Mouse (Mus musculus): ENCODE data around the gene Abi2. TPM values are rescaled to one million over a fixed set of nuclear protein-coding genes. Genes with fewer than 3 reads are reported as not detected.
A peak's percentile ranks its signal among the peaks of the same experiment; 100 is the strongest.
"Not testable (repeated sequence)": the region's sequence is repeated elsewhere in the genome, so short reads cannot be mapped to it uniquely, and the experiment has no call there.

Abi2 gene
- total and polyA plus RNA-seq, 3 experiments = 15.0 to 75.2 (median 16.0) TPM

DNA sequence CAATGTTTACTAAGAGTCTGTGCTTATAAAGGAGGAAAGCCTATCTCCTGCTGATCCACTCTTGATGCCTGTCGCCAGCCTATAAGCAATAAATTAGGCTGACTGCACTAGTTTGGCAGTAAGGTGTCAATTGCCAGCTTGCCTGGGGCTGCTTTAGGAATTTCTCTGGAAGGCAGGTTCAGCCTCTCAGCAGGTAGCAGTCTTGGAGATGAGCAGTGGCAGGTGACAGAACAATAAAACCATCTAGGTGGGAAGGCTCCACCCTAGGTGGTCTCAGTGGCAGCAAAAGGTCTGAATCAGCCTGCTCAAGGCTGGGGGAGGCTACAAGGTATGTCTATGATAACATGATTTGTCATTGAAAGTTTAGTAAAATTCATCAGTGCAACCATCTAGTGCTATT, 23.1 kb downstream of the Abi2 start:
- no peak for TF ChIP-seq TBP (IDR thresholded peaks at IDR 0.05; ENCODE audit: low read depth, low read length)
- no peak for TF ChIP-seq USF2 (IDR thresholded peaks at IDR 0.05; ENCODE audit: borderline replicate concordance in 1 of 2, insufficient read depth in 1 of 2, low read depth in 1 of 2, low read length in 2 of 2)
- TF ChIP-seq JUND (IDR thresholded peaks at IDR 0.05; ENCODE audit: low read depth, low read length) = no peak
- no peak for TF ChIP-seq E2F4 (IDR thresholded peaks at IDR 0.05; ENCODE audit: borderline replicate concordance, low read depth, low read length)
- no peak for TF ChIP-seq ZNF384 (IDR thresholded peaks at IDR 0.05; ENCODE audit: low read depth, low read length)
- Histone ChIP-seq H3K79me2 (ENCODE audit: control insufficient read depth, insufficient read depth, low read length, poor library complexity) (peaks cover 3% of the 10 kb centered on the region), H3K4me3 (ENCODE audit: control insufficient read depth in 1 of 2, insufficient read depth in 1 of 2, low read depth in 2 of 2, low read length in 2 of 2) (no peak overlapping the region), H3K4me1 (ENCODE audit: control insufficient read depth in 1 of 2, insufficient read depth in 2 of 2, low read length in 2 of 2) (0 out of 4 replicates have a peak, but pooled peaks cover 0 to 3% of the 10 kb centered on the region in 2 experiments), H3K9me3 (replicated peaks; ENCODE audit: insufficient read depth, low read length) (no peaks in the 10 kb centered on the region; the same call in 1 of the 2 replicates), H3K27ac (ENCODE audit: control insufficient read depth, low read depth, low read length) (no peak overlapping the region), H3K27me3 (ENCODE audit: control insufficient read depth in 1 of 2, insufficient read depth in 2 of 2, low read length in 2 of 2) (no peaks in the 10 kb centered on the region), H3K36me3 (ENCODE audit: control insufficient read depth in 1 of 2, insufficient read depth in 2 of 2, low read length in 2 of 2) (peaks cover 0 to 8% of the 10 kb centered on the region in 2 experiments; a peak in 2 of 4 replicates), H3K9ac (ENCODE audit: control insufficient read depth, low read depth, low read length, poor library complexity, severe bottlenecking) (no peak overlapping the region)
- DNase-seq (ENCODE audit: low read depth, low spot score) = no peak

DNA sequence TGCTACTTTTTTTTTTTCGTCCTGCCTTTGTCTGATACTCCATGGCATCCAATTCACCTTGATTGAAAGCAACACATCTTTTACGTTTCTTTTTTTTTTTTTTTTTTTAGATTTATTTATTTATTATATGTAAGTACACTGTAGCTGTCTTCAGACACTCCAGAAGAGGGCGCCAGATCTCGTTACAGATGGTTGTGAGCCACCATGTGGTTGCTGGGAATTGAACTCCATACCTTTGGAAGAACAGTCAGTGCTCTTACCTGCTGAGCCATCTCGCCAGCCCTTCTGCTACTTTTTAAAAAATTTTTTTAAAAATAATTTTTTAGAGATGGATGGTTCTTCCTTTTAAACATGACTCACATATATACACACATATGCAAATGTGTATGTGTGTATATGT, 32.0 kb downstream of the Abi2 start:
- not testable (repeated sequence) for H3K9me3 ChIP-seq (replicated peaks; ENCODE audit: insufficient read depth, low read length); H3K79me2 ChIP-seq (ENCODE audit: control insufficient read depth, insufficient read depth, low read length, poor library complexity); H3K27ac ChIP-seq (ENCODE audit: control insufficient read depth, low read depth, low read length)

DNA sequence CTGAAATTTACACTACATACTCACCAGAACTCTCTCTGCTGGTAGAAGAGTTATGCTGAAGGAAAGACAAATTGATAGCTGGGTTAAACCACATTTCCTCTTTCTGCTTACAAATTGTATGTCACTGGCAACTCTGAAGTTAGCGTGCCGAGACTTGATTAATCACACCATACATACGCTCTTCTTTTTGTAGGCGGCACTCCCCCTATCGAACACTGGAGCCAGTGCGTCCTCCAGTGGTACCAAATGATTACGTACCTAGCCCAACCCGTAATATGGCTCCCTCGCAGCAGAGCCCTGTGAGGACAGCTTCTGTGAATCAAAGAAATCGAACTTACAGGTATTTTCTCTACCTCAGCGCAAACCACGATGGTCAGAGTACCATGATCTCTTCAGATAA, 37.6 kb downstream of the Abi2 start:
- Histone ChIP-seq H3K4me3 (ENCODE audit: control insufficient read depth in 1 of 2, insufficient read depth in 1 of 2, low read depth in 2 of 2, low read length in 2 of 2) (no peak overlapping the region), H3K27ac (ENCODE audit: control insufficient read depth, low read depth, low read length) (no peak overlapping the region), H3K36me3 (ENCODE audit: control insufficient read depth in 1 of 2, insufficient read depth in 2 of 2, low read length in 2 of 2) (peaks cover 0 to 5% of the 10 kb centered on the region in 2 experiments), H3K9me3 (replicated peaks; ENCODE audit: insufficient read depth, low read length) (no peaks in the 10 kb centered on the region), H3K9ac (ENCODE audit: control insufficient read depth, low read depth, low read length, poor library complexity, severe bottlenecking) (no peak overlapping the region), H3K79me2 (ENCODE audit: control insufficient read depth, insufficient read depth, low read length, poor library complexity) (no peaks in the 10 kb centered on the region), H3K4me1 (ENCODE audit: control insufficient read depth in 1 of 2, insufficient read depth in 2 of 2, low read length in 2 of 2) (no peaks in the 10 kb centered on the region), H3K27me3 (ENCODE audit: control insufficient read depth in 1 of 2, insufficient read depth in 2 of 2, low read length in 2 of 2) (no peaks in the 10 kb centered on the region)
- no peak for DNase-seq (ENCODE audit: low read depth, low spot score)
- no peak for TF ChIP-seq POLR2A (IDR thresholded peaks at IDR 0.05; ENCODE audit: control insufficient read depth in 1 of 2, insufficient read depth in 1 of 2, low read depth in 1 of 2, low read length in 2 of 2, poor library complexity in 1 of 2)
- no peak for TF ChIP-seq ZC3H11A (IDR thresholded peaks at IDR 0.05; ENCODE audit: low read depth, low read length)
- TF ChIP-seq E2F4 (IDR thresholded peaks at IDR 0.05; ENCODE audit: borderline replicate concordance, low read depth, low read length) = no peak
- no peak for TF ChIP-seq ZMIZ1 (IDR thresholded peaks at IDR 0.05; ENCODE audit: low read depth, low read length)
- TF ChIP-seq TAL1 (IDR thresholded peaks at IDR 0.05; ENCODE audit: low read length) = no peak
- no peak for TF ChIP-seq EP300 (IDR thresholded peaks at IDR 0.05; ENCODE audit: low read depth in 1 of 2, low read length in 2 of 2)

More for the DNA sequence above, 32.0 kb downstream of the Abi2 start:
- H3K27me3 ChIP-seq (ENCODE audit: control insufficient read depth in 1 of 2, insufficient read depth in 2 of 2, low read length in 2 of 2); DNase-seq (ENCODE audit: low read depth, low spot score); H3K9ac ChIP-seq (ENCODE audit: control insufficient read depth, low read depth, low read length, poor library complexity, severe bottlenecking); H3K4me3 ChIP-seq (ENCODE audit: control insufficient read depth in 1 of 2, insufficient read depth in 1 of 2, low read depth in 2 of 2, low read length in 2 of 2); H3K4me1 ChIP-seq (ENCODE audit: control insufficient read depth in 1 of 2, insufficient read depth in 2 of 2, low read length in 2 of 2); H3K36me3 ChIP-seq (ENCODE audit: control insufficient read depth in 1 of 2, insufficient read depth in 2 of 2, low read length in 2 of 2): not testable (repeated sequence)
- 0 out of 2 replicates have a peak, but pooled peaks have one; percentile 30 for TF ChIP-seq MYC (IDR thresholded peaks at IDR 0.05; ENCODE audit: low read depth, low read length)
- TF ChIP-seq CTCF (IDR thresholded peaks at IDR 0.05 in 2 of 3, conservative IDR thresholded peaks at IDR 0.05 in 1 of 3; ENCODE audit: control insufficient read depth in 1 of 3, insufficient read depth in 1 of 3, low read depth in 2 of 3, low read length in 3 of 3, poor library complexity in 1 of 3, severe bottlenecking in 1 of 3) = peak in 2 of 3 experiments; percentile 11 to 12; a peak in 1 of 6 replicates
- peak; percentile 38; the same call in 1 of the 2 replicates for TF ChIP-seq ZNF384 (IDR thresholded peaks at IDR 0.05; ENCODE audit: low read depth, low read length)

Data from MEL (cell line).